Mouse (Mus musculus): ENCODE results near the gene Gtf2a1.

- TF ChIP-seq CTCF (IDR thresholded peaks at IDR 0.05; ENCODE audit: low read depth) = no peak
- TF ChIP-seq EP300 (IDR thresholded peaks at IDR 0.05; ENCODE audit: low read depth) = no peak
Measured at GRCm38 (mm10) chr12:91589542-91589846, 793 bp downstream of the Gtf2a1 start.

Measured in heart, postnatal 0 days (tissue).